Mouse (Mus musculus): Measurements from ENCODE around the gene Junb. TPM values are rescaled to one million over a fixed set of nuclear protein-coding genes. Genes with fewer than 3 reads are reported as not detected.

Gene Junb
- polyA plus RNA-seq (2012; rRNA removed) = 97.4 and 121 TPM in 2 replicates

DNA sequence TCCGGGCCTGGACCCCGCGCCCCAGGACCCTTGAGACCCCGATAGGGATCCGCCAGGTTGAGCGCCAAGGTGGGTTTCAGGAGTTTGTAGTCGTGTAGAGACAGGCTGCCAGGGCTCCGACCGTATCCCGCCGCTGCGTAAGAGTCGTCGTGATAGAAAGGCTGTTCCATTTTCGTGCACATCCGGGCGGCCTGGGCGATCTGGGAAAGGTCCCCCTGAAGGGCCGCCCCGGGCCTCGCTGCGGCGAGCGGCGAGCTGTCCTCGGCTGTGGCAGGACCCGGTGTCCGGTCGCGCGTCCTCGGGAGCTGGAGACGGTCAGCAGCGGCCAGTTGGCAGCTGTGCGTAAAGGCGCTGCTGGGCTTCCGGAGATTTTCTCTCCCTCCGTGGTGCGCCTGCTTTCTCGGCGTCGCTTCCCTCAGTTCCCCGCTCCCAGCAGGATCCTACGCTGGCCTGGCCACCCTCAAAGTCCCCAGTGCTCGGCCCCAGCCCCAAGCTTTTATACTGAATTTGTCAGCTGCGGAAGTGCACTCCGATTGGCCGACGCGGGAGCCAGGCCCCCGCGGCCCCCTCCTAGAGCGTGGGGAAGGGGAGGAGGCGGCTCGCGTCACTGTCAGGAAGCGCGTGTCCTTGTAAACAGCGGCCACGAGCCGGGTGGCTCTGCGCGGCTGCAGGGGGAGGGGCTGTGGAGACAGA is at the start of gene Junb:
Gene Junb (minus strand): TSS at position 471 of the 693 bp plus-strand sequence.
- DNase-seq (ENCODE audit: low spot score) = peak; percentile 100

DNA sequence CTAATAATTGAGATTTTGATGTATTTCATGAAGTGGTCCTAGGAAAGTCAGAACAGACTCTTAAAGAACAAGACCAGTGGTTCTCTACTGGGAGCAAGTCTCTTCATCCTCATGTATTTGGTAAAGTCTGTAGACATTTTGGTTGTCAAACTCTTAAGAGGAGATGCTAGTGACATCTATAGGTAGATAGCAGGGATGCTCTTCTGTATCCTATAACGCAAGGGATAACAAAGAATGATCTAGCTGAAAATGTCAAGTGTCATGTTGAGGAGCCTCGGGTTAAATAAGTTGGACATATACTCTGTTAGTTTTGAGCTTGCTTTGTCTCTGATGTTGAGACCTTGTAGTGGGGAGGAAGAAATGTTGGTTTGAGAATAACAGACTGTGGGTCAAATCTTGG is 49.4 kb upstream of the Junb start:
- DNase-seq (ENCODE audit: low spot score) = no peak

DNA sequence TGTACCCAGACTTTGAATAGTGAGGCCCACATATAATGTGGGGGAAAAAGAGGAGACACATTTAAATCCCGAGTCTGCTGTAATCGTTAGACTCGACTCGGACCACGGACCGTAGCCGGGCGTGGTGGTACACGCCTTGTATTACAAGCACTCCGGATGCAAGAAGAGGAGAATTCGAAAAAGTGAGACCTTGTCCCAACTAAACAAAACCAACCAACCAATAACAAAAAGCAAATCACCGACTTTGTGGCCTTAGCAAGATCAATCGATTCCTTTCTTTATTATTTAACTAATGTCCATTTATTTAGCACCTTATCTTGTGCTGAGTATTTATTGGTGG is 49.0 kb upstream of the Junb start:
- DNase-seq (ENCODE audit: low spot score) = no peak

DNA sequence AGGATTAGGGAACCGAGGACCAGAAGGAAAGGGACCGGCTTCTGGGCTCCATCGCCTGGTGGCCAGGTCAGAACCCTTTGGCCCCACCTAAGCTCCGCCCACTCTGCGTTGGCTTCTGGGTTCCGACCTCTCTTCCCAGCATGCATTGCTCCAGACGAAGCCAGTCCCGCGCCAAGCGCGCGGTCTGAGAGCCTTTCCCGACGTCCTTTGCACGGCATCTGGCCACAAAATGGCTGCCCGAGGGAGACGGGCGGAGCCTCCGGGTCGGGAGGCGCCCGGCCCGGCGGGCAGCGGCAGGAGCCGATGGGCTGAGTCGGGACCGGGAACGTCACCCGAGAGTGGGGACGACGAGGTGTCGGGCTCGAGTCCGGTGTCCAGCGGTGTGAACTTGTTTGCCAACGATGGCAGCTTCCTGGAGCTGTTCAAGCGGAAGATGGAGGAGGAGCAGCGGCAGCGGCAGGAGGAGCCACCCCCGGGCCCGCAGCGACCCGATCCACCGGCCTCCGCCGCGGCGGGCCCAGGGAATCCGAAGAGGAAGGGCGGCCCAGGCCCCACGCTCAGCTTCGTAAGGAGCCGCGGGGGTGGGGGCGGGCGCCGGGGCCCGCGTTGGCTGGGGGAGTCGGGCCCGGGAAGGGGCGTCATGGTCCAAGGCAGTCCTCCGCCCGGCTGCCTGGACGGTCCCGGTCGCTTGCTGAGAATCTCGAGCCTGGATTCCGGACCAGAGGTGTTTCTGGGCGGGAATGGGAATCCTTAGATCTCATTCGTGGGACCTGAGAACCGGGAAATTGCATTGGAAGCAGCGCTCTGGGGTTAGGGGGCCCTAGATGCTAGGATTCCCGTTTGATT is 48.4 kb upstream of the Junb start, which contains the start of gene Trir:
Gene Trir (plus strand): TSS at position 154 of the 846 bp plus-strand sequence.
- DNase-seq (ENCODE audit: low spot score) = peak; percentile 97

DNA sequence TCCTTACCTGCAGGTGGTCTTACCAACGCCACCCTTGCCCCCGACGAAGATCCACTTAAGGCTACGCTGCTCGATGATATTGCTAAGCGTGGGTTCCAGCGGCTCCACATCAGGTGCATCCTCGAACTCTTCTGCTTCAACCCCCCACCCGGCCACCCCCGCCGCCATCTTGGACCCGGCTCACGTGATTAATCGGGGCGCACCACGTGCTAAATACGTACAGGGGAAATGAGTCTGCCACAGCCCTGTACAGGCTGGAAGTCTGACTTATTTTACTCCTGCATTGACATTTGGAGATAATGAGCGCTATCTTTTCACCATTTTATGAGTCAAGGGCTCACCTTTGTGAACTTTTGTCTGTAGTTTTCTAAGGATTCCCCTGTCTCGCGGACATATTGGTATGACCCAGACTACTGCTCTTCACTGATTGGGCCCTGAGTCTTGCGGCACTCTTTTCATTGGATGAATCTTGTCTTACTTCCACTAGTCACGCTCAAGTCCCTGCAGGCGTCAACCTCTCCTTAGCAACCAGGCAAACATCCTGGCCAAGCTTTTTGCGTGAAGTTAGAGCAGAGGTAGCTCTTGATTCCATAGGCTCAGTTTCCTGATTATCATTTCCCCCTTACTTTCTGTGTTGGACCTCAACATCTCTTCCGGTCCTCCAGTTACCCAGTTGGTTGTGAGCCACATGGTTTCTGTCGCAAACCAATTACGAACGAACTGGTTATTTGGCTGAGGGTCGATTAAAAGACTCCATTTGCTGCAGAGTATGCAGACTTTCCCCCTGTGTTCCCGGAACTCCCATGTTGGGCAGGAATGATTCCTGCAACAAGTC is 46.8 kb upstream of the Junb start, which contains the start of gene Asna1:
Gene Asna1 (minus strand): TSS at position 184 of the 835 bp plus-strand sequence.
- peak; percentile 64 for DNase-seq (ENCODE audit: low spot score)

DNA sequence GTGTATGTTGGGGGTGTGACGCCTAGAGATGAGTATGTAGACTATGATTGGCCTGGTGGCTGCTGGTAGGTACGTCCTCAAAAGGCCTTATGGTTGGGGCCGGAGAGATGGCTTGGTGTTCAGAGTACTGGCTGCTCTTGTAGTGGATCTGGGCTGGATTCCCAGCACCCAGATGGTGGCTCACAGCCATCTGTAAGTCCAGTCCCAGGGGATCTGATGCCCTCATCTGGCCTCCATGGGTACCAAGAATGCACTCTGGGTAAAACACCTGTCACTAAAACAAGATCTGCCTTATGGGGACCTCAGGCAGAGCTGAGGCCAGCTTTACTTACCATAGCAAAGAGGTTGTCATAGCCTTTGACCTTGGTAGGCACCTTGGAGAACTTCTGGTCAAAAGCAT is 45.3 kb upstream of the Junb start:
- DNase-seq (ENCODE audit: low spot score) = no peak

DNA sequence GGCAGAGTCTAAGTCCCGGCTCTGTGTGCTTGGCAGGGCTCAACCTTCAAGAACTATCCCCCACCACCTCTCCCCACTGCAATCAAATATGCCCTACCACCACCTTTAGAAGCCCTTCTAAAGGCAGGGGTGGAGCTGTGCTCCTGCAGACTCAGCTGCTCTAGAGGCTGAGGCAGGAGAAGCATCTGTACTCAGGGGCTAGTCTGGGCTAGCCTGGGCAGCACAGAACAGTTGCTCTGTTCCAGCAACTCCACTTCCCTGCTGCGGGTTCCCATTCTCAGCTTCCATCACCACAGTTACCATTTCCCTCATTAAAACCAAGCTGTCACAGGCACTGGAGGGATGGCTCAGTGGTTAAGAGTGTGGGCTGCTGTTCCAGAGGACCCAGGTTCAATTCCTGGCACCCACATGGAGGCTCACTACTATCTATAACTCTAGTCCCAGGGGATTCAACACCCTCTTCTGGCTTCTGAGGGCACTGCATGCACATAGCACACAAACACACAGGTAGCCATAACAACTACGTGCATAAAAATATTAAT is 43.1 kb upstream of the Junb start:
- no peak for DNase-seq (ENCODE audit: low spot score)

DNA sequence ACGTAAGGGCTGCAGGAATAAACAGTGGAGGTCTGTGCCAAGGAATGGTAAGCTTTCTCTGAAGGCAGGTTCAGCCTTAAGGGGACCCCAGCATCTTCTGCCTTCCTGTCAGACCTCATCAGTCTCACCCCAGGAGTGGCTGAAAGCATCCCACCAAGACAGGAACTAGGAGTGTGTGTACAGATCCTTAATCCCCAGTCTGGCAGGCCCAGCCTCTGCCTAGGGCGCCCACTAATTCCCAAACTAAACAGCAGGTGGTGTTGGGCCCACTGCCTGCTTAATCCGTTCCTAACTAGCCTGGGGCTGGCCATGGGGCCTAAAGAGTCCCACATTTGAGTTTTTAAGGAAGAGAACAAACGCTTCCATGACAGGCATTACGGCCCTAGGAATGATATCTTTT is 38.7 kb upstream of the Junb start:
- DNase-seq (ENCODE audit: low spot score) = no peak

DNA sequence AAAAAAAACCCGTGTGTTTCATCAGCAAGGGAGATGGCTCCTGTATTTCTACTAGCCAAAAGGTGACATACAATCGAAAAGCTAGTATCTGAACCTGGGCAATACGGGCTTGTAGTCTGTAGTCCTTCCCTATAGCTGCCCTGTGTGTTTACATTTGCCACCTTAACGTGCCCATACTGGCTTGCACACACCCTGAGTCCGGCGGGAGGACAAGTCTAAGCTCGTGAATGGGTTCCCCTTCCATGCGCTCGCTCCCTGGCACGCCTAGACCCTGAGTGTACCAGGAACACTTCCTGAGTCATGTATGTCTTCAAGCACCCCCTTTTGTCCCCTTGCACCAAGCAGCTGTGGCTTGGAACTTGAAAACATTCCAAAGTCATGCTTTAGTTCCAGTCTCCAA is 38.2 kb upstream of the Junb start:
- no peak for DNase-seq (ENCODE audit: low spot score)

DNA sequence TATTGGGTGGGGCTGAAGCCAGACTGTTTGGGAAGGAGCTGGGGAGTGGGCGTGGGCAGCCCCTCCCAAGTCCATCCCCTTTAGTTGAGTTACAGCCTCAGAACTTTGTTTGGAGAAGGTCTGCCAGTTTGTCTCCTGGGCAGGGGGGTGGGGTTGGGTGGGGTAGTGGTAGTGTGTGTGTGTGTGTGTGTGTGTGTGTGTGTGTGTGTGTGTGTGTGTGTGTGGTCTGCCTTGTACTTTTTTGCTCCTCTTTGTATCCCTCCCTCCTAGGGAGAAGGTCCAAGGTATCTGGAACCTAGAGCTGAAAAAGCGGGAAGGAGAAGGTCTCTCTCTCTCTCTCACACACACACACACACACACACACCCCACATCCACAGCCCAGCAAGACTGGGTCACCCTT is 35.9 kb upstream of the Junb start, which contains the start of gene Best2:
Gene Best2 (minus strand): TSS at position 101 of the 400 bp plus-strand sequence.
- no peak for DNase-seq (ENCODE audit: low spot score)

DNA sequence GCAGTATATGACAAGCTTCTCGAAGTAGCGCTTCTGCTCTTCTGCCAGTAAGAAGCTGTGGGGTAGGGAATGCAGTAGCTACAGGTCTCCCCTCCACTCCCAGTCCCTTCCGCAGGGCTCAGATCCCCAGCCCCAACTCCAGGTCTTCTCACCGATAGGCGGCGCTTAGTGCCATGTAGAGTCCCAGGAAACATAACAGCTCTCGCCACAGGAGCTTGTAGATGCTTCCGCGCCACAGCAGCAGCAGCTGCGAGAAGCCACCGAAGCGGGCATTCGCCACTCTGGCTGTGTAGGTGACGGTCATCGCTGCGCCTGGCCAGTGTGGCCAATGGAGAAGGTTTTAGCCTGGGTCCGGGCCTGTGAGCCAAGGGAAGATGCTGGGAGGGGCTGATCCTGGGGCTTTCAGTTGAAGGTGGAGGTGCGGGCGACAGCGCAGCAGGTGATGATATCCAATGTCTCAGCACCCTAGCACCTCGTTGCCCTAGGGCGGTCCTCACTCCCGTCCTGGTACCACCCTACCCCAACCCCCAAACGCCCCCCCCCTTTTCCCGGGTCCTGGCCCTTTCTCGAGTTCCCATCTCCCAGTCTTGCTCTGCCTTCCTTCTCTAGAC is 34.8 kb upstream of the Junb start:
- no peak for DNase-seq (ENCODE audit: low spot score)

DNA sequence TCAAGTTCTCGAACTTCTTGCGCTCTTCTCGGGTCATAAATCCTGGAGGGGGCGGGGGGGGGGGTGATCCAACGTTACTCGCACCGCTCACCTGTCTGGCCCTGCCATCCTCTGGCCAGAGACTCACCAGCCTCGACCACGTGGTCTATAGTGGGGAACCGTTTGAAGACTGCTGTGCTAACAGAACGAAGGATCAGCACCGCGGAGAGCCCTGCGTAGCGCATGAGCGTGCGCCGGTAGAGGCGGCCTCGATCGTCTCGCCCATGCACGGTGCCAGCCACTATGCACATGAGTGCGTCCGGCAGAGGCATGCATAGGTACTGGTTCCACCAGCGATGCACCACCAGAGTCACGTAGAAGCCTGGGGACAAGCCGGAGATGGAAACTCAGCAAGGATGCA is 32.7 kb upstream of the Junb start:
- no peak for DNase-seq (ENCODE audit: low spot score)

DNA sequence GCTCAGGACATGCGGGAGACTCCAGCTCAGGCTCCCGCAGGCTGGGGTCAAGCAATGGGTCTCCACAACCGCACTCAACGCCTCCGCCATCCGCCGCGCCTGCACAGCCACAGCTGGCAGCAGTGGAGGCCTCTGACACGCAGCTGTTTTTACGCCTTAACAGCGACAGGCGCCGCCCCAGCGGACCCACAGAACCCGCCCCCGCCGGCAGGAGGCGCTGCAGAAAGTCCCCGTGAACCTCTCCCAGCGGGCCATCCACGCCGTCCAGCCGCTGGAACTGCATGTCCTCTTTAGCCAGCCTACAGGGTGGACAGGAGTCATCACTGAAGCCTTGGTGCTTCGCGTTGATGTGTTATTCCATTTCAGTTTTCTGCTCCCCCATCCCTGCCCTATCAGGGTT is 29.2 kb upstream of the Junb start:
- DNase-seq (ENCODE audit: low spot score) = no peak

DNA sequence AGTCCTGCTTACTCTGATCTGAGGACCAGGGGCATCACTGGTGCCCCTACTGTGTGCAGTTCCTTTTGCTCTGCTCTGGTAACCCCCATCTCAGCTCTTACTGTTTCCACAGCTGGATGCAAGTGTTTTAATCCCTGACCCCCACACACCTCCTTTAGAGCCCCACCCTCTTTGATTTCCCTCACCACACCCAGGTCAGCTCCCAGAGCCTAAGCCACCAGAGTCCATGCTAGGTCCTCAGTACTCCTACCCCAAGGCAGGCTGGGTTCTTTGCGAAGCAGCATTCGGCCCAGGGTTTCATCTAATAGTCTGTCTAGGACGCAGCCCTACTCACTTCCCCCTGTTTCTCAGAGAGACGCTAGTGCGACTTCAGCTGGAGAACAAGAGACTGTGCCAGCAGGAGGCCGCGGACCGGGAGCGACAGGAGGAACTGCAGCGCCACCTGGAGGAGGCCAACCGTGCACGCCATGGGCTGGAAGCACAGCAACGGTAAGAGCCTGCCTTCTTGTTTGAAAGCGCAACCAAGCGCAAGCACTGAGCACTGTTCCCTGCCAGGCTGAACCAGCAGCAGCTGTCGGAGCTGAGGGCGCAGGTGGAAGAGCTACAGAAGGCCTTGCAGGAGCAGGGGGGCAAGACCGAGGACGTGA is 19.3 kb upstream of the Junb start:
- peak; percentile 73 for DNase-seq (ENCODE audit: low spot score)

DNA sequence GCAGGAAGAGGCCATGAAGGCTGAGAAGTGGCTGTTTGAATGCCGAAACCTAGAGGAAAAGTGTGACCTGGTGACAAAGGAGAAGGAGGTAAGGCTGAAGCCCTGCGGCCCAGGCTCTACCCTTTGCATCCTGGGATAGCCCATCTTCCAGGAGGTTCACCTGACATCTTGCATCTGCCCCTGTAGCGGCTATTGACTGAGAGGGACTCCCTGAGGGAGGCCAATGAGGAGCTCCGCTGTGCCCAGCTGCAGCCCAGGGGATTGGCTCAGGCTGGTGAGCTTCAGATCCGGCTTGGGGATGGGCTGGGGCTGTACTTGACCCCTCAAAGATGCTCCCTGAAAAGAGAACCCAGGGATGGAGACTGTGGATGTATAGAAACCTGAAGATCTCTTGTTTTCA is 18.5 kb upstream of the Junb start:
- DNase-seq (ENCODE audit: low spot score) = no peak

DNA sequence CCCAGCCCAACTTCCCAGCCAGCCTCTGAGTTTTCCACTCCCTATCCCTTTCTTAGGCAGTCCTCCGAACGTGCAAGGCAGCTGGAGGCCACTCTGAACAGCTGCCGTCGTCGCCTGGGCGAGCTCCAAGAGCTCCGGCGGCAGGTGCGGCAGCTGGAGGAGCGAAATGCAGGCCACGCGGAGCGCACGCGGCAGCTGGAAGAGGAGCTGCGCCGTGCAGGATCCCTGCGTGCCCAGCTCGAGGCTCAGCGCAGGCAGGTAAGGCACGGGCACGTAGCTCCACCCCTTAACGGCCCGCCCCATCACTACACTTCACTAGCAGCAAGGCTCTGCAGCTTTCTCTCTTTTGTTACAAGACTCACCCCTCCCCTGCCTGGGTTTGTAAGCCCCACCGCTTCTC is 17.2 kb upstream of the Junb start:
- DNase-seq (ENCODE audit: low spot score) = no peak

DNA sequence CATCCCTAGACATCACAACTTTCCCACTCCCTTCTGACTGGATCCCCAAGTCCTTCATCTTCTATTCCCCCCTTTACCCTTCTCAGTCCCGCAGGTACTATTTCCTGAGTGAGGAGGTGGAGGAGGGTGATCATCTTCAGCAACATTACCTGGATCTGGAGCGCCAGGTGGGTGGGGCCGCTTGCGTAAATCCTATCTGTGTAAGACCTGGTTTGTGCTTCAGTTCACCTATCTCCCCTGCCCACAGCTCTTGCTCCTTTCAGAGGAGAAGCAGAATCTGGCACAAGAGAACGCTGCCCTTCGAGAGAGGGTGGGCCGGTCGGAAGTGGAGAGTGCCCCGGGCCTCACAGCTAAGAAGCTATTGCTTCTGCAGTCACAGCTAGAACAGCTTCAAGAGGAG is 15.9 kb upstream of the Junb start:
- DNase-seq (ENCODE audit: low spot score) = no peak

DNA sequence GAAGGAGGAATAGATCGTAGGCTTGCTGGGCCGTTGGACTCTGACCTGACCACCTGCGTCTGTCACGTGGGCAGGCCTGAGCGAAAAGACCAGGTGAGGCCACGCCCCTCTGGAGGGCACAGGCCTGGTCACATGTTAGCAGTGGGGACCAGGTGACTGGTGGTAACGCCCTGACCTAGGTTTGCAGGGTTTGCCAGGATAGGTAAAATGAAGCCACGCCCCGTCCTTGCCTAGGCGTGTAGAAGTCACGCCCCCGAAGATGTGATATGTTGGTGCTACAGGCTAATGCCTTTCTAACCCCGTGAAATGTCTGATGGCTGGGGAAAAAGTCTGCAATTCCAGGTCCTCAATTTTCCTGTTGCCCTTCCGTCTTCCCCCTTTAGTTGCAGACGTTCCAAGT is 12.3 kb upstream of the Junb start:
- peak; percentile 56 for DNase-seq (ENCODE audit: low spot score)

DNA sequence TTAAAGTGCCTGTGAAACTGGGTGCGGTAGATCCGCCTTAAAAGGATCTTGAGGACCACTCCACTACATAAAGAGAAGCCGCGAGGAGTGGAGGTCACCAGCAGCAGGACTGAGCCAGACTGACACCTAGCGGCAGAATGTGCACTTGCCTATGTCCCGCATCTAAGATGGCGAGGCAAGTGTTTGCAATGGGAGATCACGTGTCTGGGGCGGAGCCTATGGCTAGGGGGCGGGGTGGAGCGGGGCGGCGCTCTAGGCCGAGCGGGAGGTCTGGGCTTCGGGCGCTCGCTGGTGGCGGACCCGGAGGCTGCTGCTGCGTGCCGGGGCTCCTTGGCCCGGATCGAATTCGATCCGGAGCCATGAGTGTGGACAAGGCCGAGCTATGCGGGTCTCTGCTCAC is 11.8 kb upstream of the Junb start, which contains the start of gene Hook2:
Gene Hook2 (plus strand): TSS at position 255 of the 400 bp plus-strand sequence.
- DNase-seq (ENCODE audit: low spot score) = peak; percentile 83

DNA sequence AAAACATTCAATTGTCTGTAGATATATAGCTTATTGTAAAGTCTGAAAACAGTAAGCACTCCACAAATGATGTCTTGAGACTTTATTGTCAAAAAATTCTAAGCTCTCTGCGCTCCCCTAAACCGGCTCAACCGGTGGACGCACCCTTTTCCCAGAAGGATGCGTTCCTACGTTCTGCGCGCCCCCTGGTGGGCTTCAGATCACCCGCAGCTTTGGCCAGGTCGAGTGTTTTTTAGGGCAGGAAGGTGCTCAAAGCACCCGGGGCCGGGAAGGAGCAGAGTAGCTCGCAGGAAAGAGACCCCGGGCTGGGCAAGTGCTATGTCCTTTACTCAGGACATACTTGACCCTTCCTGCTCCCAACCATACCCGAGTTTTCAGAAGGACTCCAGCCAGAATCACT is 11.3 kb upstream of the Junb start:
- peak; percentile 92 for DNase-seq (ENCODE audit: low spot score)

DNA sequence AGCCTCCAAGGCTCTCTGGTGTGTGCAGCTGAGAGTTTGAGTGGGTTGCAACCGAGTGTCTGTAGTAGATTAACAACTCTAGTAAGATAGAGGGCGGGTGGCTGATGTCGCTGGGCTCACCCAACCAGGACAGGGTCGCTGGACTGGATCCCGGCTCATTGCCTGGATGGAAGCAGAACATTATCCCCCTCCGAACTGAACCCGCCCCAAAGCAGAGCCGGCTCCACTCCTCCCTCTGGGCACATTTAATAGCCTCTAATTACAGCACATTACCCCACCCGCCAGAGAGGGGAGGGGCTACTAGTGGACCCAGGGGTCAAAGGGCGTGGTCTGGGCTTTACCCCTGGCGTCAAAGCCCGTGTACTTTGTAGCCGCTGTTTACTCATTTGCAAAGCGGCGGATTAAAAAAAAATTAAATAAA is 10.8 kb upstream of the Junb start:
- peak; percentile 53 for DNase-seq (ENCODE audit: low spot score)
